Mouse (Mus musculus) myocyte (in vitro differentiated cells): ENCODE measurements around the gene Sparc. TPM values are rescaled to one million over a fixed set of nuclear protein-coding genes. Genes with fewer than 3 reads are reported as not detected.

Source experiments
- H3K27me3 ChIP-seq: one replicate; pipeline ENCODE4 v1.6.1; 2011; ENCODE audit not compliant: control insufficient read depth, insufficient read depth, insufficient read length
- H3K36me3 ChIP-seq: one replicate; pipeline ENCODE4 v1.6.1; 2011; ENCODE audit not compliant: control insufficient read depth, insufficient read depth
- H3K4me2 ChIP-seq: one replicate; pipeline ENCODE4 v1.6.1; 2011; ENCODE audit warnings: low read depth, control low read depth
- H3K4me3 ChIP-seq: one replicate; pipeline ENCODE4 v1.5.1; 2011; ENCODE audit warnings: mild to moderate bottlenecking, control low read depth, moderate library complexity
- H3K79me2 ChIP-seq: one replicate; pipeline ENCODE4 v1.6.1; 2011; ENCODE audit not compliant: control insufficient read depth, insufficient read depth
- H3ac ChIP-seq: one replicate; pipeline ENCODE4 v1.6.1; 2011; ENCODE audit not compliant: control insufficient read depth, insufficient read length
- CEBPB ChIP-seq: IDR thresholded peaks from 2 replicates; pipeline ENCODE4 v1.6.1; 2011; ENCODE audit warnings: mild to moderate bottlenecking, moderate library complexity; ENCODE audit not compliant: poor library complexity, insufficient read depth, severe bottlenecking
- E2F4 ChIP-seq: IDR thresholded peaks from one replicate; pipeline ENCODE4 v1.6.1; 2011; ENCODE audit warnings: mild to moderate bottlenecking, control low read depth, moderate library complexity; ENCODE audit not compliant: insufficient read depth
- MAX ChIP-seq: IDR thresholded peaks from one replicate; pipeline ENCODE4 v1.6.1; 2011; ENCODE audit warnings: low read depth, mild to moderate bottlenecking, control low read depth
- MYOD1 ChIP-seq, 3 experiments: IDR thresholded peaks; one replicate each; pipeline ENCODE4 v1.6.1; 2011; ENCODE audit warnings: control low read depth in 2 of 3, low read depth in 2 of 3, mild to moderate bottlenecking in 2 of 3, moderate library complexity in 1 of 3; ENCODE audit not compliant: insufficient read length in 2 of 3, control insufficient read depth in 1 of 3
- MYOG ChIP-seq, 3 experiments: IDR thresholded peaks; one replicate each; pipeline ENCODE4 v1.6.1; 2011; ENCODE audit warnings: control low read depth in 2 of 3, low read depth in 2 of 3, mild to moderate bottlenecking in 2 of 3; ENCODE audit not compliant: insufficient read length in 2 of 3, control insufficient read depth in 1 of 3, insufficient read depth in 1 of 3
- POLR2A ChIP-seq: IDR thresholded peaks from one replicate; pipeline ENCODE4 v1.6.1; 2011; ENCODE audit warnings: low read depth, mild to moderate bottlenecking, control low read depth, moderate library complexity; ENCODE audit not compliant: insufficient read length
- POLR2AphosphoS2 ChIP-seq: IDR thresholded peaks from one replicate; pipeline ENCODE4 v1.6.1; 2011; ENCODE audit warnings: low read depth, control low read depth; ENCODE audit not compliant: insufficient read length
- REST ChIP-seq: IDR thresholded peaks from one replicate; pipeline ENCODE4 v1.6.1; 2011; ENCODE audit warnings: mild to moderate bottlenecking, control low read depth, moderate library complexity; ENCODE audit not compliant: insufficient read depth, insufficient read length
- SRF ChIP-seq: IDR thresholded peaks from one replicate; pipeline ENCODE4 v1.6.1; 2011; ENCODE audit warnings: low read depth; ENCODE audit not compliant: control insufficient read depth, insufficient read length
- TCF12 ChIP-seq: IDR thresholded peaks from one replicate; pipeline ENCODE4 v1.6.1; 2011; ENCODE audit warnings: mild to moderate bottlenecking, control low read depth; ENCODE audit not compliant: poor library complexity, insufficient read depth, severe bottlenecking
- TCF3 ChIP-seq: IDR thresholded peaks from one replicate; pipeline ENCODE4 v1.6.1; 2011; ENCODE audit warnings: low read depth, control low read depth; ENCODE audit not compliant: insufficient read length
- USF1 ChIP-seq: IDR thresholded peaks from one replicate; pipeline ENCODE4 v1.6.1; 2011; ENCODE audit warnings: low read depth, mild to moderate bottlenecking, control low read depth, moderate library complexity
- polyA plus RNA-seq: library from polyadenylated mRNA; unstranded; fragments of >200 nt; fragmentation: generic; extraction: Trizol; gene quantifications from one replicate; pipeline ENCODE4 v1.2.1, GENCODE M21; 2012; ENCODE audit warnings: missing spikeins

Gene Sparc
- polyA plus RNA-seq, 1 experiment = 1,961 TPM

DNA sequence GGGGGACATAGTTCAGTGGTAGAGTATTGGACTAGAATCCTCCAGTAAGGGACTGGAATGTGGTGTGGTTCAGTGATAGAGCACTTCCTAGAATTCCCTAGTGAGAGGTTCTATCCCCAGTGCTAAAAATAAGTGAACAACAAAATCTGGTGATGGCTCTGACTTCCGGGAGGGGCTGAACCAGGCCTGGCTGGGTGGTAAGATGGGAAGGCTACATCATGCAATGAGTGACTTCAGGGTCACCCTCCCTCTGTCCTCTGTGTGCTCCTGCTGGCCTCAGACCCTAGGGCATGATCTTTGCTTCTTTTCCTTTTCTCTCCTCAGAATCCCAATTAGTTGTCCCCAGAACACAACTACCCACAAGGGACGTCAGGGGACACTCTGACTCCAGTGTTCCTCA lies 25.9 kb downstream of the Sparc start:
- no peak overlapping the region for H3ac ChIP-seq
- peaks cover 4% of the 10 kb centered on the region for H3K79me2 ChIP-seq
- peaks cover 56% of the 10 kb centered on the region for H3K36me3 ChIP-seq
- H3K4me3 ChIP-seq = no peak overlapping the region
- no peaks in the 10 kb centered on the region for H3K27me3 ChIP-seq
- H3K4me2 ChIP-seq = no peak overlapping the region
- TF ChIP-seq E2F4 = no peak
- TF ChIP-seq POLR2AphosphoS2 = no peak
- TF ChIP-seq MAX = no peak
- no peak for TF ChIP-seq CEBPB
- no peak for TF ChIP-seq TCF12
- TF ChIP-seq REST = no peak
- no peak for TF ChIP-seq POLR2A
- TF ChIP-seq MYOD1 (IDR thresholded peaks at IDR 0.05; ENCODE audit: control insufficient read depth in 1 of 3, insufficient read length in 2 of 3, low read depth in 2 of 3) = no peak

DNA sequence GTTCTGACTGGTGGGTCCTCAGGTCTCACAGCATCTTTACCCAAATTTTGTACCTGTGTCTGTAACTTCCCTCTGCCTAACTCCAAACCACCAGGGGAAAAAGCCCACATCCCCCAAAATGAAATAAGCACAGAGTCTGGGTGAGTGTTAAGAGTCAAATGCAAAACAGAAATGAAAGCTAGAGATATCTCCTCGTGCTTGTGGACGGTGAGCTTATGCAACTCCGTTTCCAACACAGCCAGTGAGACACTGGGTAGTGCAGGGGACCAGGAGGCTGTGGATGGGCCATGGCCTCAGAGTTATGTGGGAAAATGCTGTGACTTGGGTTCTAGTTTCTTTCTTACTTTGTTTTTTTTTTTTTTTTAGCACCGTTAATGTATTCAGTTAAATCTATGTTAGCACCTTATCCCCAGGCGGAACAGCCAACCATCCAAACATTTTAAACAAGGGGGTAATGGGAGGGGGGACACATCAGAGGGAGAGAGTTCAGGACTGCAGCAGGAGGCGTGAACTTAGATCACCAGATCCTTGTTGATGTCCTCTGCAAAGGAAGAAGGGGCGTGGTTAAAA lies 27.8 kb downstream of the Sparc start:
- H3K36me3 ChIP-seq = peaks cover 43% of the 10 kb centered on the region
- no peak overlapping the region for H3ac ChIP-seq
- TF ChIP-seq MAX = no peak
- no peak for TF ChIP-seq CEBPB
- no peak for TF ChIP-seq TCF3
- TF ChIP-seq TCF12 = no peak
- TF ChIP-seq POLR2AphosphoS2 = no peak
- no peak for TF ChIP-seq SRF
- no peak for TF ChIP-seq USF1
- no peak for TF ChIP-seq MYOD1 (IDR thresholded peaks at IDR 0.05; ENCODE audit: control insufficient read depth in 1 of 3, insufficient read length in 2 of 3, low read depth in 2 of 3)
- TF ChIP-seq POLR2A = no peak
- TF ChIP-seq MYOG (IDR thresholded peaks at IDR 0.05; ENCODE audit: control insufficient read depth in 1 of 3, insufficient read depth in 1 of 3, insufficient read length in 2 of 3, low read depth in 2 of 3) = no peak
- no peaks in the 10 kb centered on the region for H3K79me2 ChIP-seq
- H3K27me3 ChIP-seq = no peaks in the 10 kb centered on the region
- no peak overlapping the region for H3K4me2 ChIP-seq
- no peak overlapping the region for H3K4me3 ChIP-seq

DNA sequence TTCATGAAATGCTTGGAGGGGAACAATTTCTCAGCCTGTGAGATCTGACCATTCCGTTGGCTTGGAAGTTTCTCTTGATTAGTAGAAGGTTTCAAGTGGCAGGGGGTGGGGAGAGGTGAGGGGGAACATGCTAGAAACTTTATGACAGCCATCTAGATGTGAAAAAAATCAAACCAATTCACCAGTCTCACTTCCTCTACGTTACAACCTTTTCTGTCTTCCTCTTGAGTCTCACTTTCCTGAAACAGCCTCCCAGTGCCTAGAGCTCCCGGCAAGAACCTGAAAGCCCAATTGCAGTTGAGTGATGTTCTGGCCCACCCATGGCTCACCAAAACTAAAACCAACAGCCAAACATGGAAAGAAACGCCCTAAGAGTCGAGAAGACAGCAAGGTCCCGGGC lies 28.4 kb downstream of the Sparc start:
- no peaks in the 10 kb centered on the region for H3K79me2 ChIP-seq
- H3K36me3 ChIP-seq = peaks cover 37% of the 10 kb centered on the region
- no peak for TF ChIP-seq E2F4
- TF ChIP-seq TCF12 = no peak
- no peak for TF ChIP-seq USF1
- no peak for TF ChIP-seq CEBPB
- no peak for TF ChIP-seq SRF
- no peak for TF ChIP-seq REST
- no peak for TF ChIP-seq MYOD1 (IDR thresholded peaks at IDR 0.05; ENCODE audit: control insufficient read depth in 1 of 3, insufficient read length in 2 of 3, low read depth in 2 of 3)
- TF ChIP-seq MYOG (IDR thresholded peaks at IDR 0.05; ENCODE audit: control insufficient read depth in 1 of 3, insufficient read depth in 1 of 3, insufficient read length in 2 of 3, low read depth in 2 of 3) = no peak
- TF ChIP-seq POLR2A = no peak
- TF ChIP-seq TCF3 = no peak
- TF ChIP-seq MAX = no peak
- TF ChIP-seq POLR2AphosphoS2 = no peak
- no peak overlapping the region for H3ac ChIP-seq
- H3K4me2 ChIP-seq = no peak overlapping the region
- H3K27me3 ChIP-seq = no peaks in the 10 kb centered on the region
- no peak overlapping the region for H3K4me3 ChIP-seq

DNA sequence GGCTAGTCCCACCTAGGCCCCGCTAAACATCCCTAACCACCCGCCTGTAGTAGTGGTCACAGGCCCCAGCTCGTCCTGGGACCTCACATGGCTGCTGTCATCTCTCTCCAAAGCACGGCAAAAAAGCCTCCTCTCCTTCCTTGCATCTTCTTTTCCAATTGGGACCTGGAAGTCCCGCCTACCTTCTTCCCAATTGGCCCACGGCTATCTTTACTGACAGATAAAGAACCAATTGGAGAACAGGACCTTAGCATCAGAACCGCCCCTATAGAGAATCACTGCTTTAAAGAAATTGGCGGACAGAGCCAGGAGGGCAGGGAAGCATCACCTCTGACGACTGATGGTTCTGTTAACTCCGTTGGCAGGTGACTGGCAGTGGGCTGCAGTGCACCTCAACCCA lies 30.5 kb downstream of the Sparc start:
- Histone ChIP-seq H3K4me2 (no peak overlapping the region), H3K36me3 (peaks cover 18% of the 10 kb centered on the region), H3K79me2 (no peaks in the 10 kb centered on the region), H3ac (no peak overlapping the region), H3K27me3 (no peaks in the 10 kb centered on the region), H3K4me3 (no peak overlapping the region)
- TF ChIP-seq E2F4 = no peak
- no peak for TF ChIP-seq USF1
- TF ChIP-seq MAX = no peak
- TF ChIP-seq SRF = no peak
- TF ChIP-seq POLR2A = no peak
- TF ChIP-seq MYOD1 (IDR thresholded peaks at IDR 0.05; ENCODE audit: control insufficient read depth in 1 of 3, insufficient read length in 2 of 3, low read depth in 2 of 3) = no peak
- no peak for TF ChIP-seq TCF3
- TF ChIP-seq REST = no peak
- no peak for TF ChIP-seq MYOG (IDR thresholded peaks at IDR 0.05; ENCODE audit: control insufficient read depth in 1 of 3, insufficient read depth in 1 of 3, insufficient read length in 2 of 3, low read depth in 2 of 3)
- no peak for TF ChIP-seq POLR2AphosphoS2
- no peak for TF ChIP-seq TCF12
- no peak for TF ChIP-seq CEBPB

DNA sequence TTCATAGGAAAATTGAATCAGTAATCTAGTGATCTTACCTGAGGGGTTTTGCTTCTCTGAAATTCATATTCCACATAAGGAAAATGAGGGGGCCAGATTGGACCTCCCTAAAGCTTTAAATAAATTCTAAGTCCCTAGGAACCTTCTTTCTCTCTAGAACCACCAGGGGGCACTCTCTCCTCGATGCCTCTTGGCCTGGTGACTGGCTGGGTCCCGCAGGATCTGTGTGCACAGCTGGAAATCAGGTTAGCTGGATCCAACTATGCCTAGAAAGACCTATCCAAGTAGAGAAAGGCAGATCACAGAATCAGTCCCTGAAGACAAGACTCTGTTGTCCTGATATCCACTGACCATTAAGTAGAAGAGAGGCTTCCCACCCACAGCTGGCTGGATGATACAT lies 33.2 kb downstream of the Sparc start:
- Histone ChIP-seq H3K4me3 (no peak overlapping the region), H3K4me2 (no peak overlapping the region), H3ac (no peak overlapping the region), H3K36me3 (no peaks in the 10 kb centered on the region), H3K27me3 (no peaks in the 10 kb centered on the region), H3K79me2 (no peaks in the 10 kb centered on the region)
- TF ChIP-seq TCF12 (no peak), POLR2A (no peak), TCF3 (no peak), SRF (no peak), REST (no peak), MYOD1 (IDR thresholded peaks at IDR 0.05; ENCODE audit: control insufficient read depth in 1 of 3, insufficient read length in 2 of 3, low read depth in 2 of 3) (no peak), USF1 (no peak), CEBPB (no peak), MYOG (IDR thresholded peaks at IDR 0.05; ENCODE audit: control insufficient read depth in 1 of 3, insufficient read depth in 1 of 3, insufficient read length in 2 of 3, low read depth in 2 of 3) (no peak), E2F4 (no peak), POLR2AphosphoS2 (no peak), MAX (no peak)
